Mouse (Mus musculus) testis, postnatal 10 days (tissue): ENCODE measurements at regions not wholly inside any gene's neighbourhood (a gene's known extent, or its start where the extent isn't known, plus 50 kb on each side); places are given as distances from the start of the nearest gene placed in this dataset.

ENCODE experiments used
- DNase-seq: peaks from one replicate; pipeline ENCODE4 v3.0.0; 2021; ENCODE audit warnings: low spot score

DNA sequence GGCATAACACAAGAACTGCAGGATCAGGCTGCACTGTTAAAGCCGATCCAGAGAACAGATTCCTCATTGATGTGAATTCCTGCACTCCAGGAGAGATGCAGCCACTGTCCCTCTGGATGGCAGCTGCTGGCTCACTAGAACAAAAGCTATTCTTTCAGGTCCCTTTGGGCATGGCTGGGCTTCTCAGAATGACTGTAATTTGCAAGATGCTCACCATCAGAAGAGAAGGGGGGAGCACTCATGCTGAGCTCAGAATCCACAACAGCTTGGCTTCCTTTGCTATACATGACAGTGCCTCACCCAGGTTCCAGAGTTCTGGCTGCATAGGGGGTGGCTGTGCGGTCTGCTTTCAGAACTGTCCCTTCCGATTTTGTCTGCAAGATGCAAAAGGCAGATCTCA lies 57.8 kb upstream of the Chd6 start:
- DNase-seq: no peak

DNA sequence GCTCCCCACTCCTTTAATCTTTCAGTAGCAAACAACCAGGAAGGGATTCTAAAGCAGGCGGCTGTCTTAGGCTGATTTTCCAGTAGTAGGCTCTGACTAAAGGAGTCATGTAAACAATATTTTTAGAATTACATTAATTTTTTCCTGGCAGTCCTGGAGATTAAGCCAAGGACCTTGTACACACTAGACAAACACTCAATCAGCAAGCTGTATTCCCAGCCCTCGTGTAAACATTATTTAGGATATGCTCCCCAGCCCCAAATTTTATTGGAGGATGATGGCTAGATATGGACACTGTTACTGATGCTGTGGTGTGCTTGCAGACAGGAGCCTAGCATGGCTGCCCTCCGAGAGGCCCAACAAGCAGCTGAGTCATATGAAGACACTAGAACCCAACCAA lies 56.6 kb upstream of the Chd6 start:
- DNase-seq: no peak

DNA sequence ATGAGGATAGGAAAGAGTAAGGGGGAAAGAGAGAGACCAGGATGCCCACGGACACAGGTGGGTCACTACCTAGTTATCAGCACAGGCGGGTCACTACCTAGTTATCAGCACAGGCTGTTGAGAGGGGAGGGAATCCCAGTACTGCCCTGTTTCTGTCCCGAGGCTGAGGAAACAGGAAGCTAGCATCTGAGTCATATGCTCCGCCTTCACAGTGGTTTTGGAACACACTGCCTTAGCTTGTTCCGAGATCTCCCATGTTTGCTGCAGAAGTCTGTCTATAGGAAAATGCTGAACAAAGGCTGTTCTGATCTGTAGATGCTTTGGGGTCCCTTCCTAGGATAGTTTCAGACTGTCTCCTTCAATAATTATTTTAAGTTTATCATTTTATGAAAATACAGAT lies 55.4 kb upstream of the Chd6 start:
- no peak for DNase-seq
